Mouse (Mus musculus): Measurements from ENCODE around the gene Pola2. TPM values are rescaled to one million over a fixed set of nuclear protein-coding genes. Genes with fewer than 3 reads are reported as not detected.

Gene Pola2
- polyA plus RNA-seq, 1 experiment = 40.5 TPM

DNA sequence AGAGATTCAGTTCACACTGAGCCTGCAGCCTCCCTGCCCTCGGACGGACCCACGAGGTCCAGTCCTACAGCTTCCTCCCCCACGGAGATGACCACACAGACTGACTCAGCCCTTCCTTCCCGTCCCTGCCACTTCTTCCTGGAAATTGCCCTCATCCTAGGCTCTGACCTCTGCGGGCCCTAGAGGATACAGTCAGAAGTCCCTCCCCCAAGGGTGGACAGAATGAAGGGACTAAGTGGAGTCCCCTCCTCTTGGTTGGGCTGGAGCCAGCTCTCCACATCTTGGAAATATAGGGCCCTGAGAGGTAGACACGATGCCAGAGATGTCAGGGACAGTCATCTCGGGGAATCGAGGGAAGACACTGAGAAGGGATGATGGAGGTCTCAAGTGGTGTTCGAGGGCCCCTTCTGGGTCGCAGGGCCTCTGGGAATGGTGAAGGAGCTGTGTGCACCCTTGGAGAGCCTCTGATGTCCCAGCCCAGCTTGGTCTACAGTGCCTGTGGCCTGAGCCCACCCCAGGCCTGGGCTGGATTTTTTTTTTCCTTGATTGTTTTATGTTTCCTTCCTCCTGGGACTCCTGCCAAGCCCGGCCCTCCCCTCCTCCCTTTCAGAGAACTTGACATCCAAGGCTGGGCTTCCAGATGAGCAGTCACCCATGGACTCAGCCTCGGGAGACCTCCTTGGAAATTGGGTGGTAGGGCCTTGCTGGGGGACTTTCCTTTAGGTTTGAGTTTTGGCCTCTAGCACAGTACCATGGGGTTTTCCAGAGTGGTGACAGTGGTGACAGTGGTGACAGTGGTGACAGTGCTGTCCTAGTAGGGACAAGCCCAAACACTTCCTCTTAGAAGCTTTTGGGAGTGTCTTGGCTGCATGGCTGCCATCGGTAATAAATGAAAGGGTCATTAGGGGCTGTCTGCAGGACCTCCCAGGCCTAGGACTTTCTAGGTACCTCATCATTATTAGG lies 34.1 kb downstream of the Pola2 start:
- Histone ChIP-seq H3K27ac (ENCODE audit: insufficient read depth, low read length) (peak overlapping the region; percentile 52), H3K4me1 (ENCODE audit: control insufficient read depth, insufficient read depth, insufficient read length) (peaks cover 3% of the 10 kb centered on the region; the same call in 1 of the 2 replicates), H3K4me3 (ENCODE audit: extremely low read depth, insufficient read depth, insufficient read length) (no peak overlapping the region), H3K27me3 (ENCODE audit: control insufficient read depth, insufficient read depth, low read length) (no peaks in the 10 kb centered on the region), H3K36me3 (ENCODE audit: control insufficient read depth, insufficient read depth, low read length) (no peaks in the 10 kb centered on the region)
- WGBS = 66% methylated on average over 14 of the region's 14 CpGs
- no peak for DNase-seq (ENCODE audit: low read depth in 1 of 2, low spot score in 2 of 2)
- TF ChIP-seq POLR2A (IDR thresholded peaks at IDR 0.05; ENCODE audit: low read depth, low read length) (no peak), CTCF (IDR thresholded peaks at IDR 0.05; ENCODE audit: extremely low read depth, insufficient read depth, insufficient read length, insufficient replicate concordance) (no peak)

- H3K36me3 ChIP-seq (ENCODE audit: control insufficient read depth, insufficient read depth, low read length) = no peaks in the 10 kb centered on the region
- H3K4me1 ChIP-seq (ENCODE audit: control insufficient read depth, insufficient read depth, insufficient read length) = peaks cover 3% of the 10 kb centered on the region; the same call in 1 of the 2 replicates
- no peaks in the 10 kb centered on the region for H3K27me3 ChIP-seq (ENCODE audit: control insufficient read depth, insufficient read depth, low read length)
- WGBS = 71% methylated on average over 3 of the region's 3 CpGs
- H3K4me3 ChIP-seq (ENCODE audit: extremely low read depth, insufficient read depth, insufficient read length) = no peak overlapping the region
- DNase-seq (ENCODE audit: low read depth in 1 of 2, low spot score in 2 of 2) = no peak
- no peak for TF ChIP-seq POLR2A (IDR thresholded peaks at IDR 0.05; ENCODE audit: low read depth, low read length)
- no peak for TF ChIP-seq CTCF (IDR thresholded peaks at IDR 0.05; ENCODE audit: extremely low read depth, insufficient read depth, insufficient read length, insufficient replicate concordance)
- H3K27ac ChIP-seq (ENCODE audit: insufficient read depth, low read length) = no peak overlapping the region
Observed at GRCm38 (mm10) chr19:5928546-5928945, 35.5 kb downstream of the Pola2 start.

DNA sequence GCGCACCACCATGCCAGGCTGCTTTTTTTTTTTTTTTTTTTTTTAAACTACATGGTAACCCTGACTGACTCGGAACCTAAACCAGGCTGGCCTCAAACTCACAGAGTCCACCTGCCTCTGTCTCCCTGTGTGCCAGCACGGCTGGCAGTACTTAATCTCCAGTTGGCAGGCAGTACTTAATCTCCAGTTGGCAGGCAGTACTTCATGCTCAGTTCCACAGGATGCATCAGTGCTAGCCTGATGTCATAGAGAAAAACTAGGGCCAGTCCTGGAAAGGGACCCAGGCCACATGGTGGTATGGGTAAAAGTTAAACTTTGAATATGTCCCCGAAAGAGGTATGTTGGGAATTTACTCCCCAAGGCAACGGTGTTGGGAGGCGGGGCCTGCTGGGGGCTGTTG lies 35.9 kb downstream of the Pola2 start:
- DNase-seq (ENCODE audit: low read depth in 1 of 2, low spot score in 2 of 2) = no peak
- Histone ChIP-seq H3K27me3 (ENCODE audit: control insufficient read depth, insufficient read depth, low read length) (no peaks in the 10 kb centered on the region), H3K36me3 (ENCODE audit: control insufficient read depth, insufficient read depth, low read length) (no peaks in the 10 kb centered on the region), H3K4me1 (ENCODE audit: control insufficient read depth, insufficient read depth, insufficient read length) (peaks cover 3% of the 10 kb centered on the region; the same call in 1 of the 2 replicates), H3K4me3 (ENCODE audit: extremely low read depth, insufficient read depth, insufficient read length) (no peak overlapping the region), H3K27ac (ENCODE audit: insufficient read depth, low read length) (no peak overlapping the region)
- WGBS = 79% methylated on average over 6 of the region's 6 CpGs
- TF ChIP-seq CTCF (IDR thresholded peaks at IDR 0.05; ENCODE audit: extremely low read depth, insufficient read depth, insufficient read length, insufficient replicate concordance) (no peak), POLR2A (IDR thresholded peaks at IDR 0.05; ENCODE audit: low read depth, low read length) (no peak)

DNA sequence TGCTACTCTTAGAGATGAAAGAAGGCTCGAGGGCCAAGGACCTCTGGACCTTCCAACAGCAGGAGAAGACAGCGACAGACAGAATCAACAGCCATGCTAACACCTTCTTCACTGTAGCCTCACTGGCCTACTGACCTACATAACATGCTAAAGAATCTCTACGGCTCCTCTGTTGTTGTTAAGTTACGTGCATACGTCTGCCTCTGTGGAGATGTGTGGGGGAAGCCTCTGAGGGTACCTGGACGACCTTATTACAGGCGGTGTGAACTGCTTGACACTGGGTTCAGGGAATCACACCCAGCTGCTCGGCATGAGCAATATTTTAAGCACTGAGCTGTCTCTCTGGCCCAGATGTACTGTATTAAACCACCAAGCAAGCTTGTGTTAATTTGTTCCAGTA lies 36.5 kb downstream of the Pola2 start:
- no peaks in the 10 kb centered on the region for H3K36me3 ChIP-seq (ENCODE audit: control insufficient read depth, insufficient read depth, low read length)
- TF ChIP-seq CTCF (IDR thresholded peaks at IDR 0.05; ENCODE audit: extremely low read depth, insufficient read depth, insufficient read length, insufficient replicate concordance) (no peak), POLR2A (IDR thresholded peaks at IDR 0.05; ENCODE audit: low read depth, low read length) (no peak)
- no peak for DNase-seq (ENCODE audit: low read depth in 1 of 2, low spot score in 2 of 2)
- WGBS = 86% methylated on average over 8 of the region's 8 CpGs
- peaks cover 3% of the 10 kb centered on the region; the same call in 1 of the 2 replicates for H3K4me1 ChIP-seq (ENCODE audit: control insufficient read depth, insufficient read depth, insufficient read length)
- H3K4me3 ChIP-seq (ENCODE audit: extremely low read depth, insufficient read depth, insufficient read length) = no peak overlapping the region
- H3K27ac ChIP-seq (ENCODE audit: insufficient read depth, low read length) = no peak overlapping the region
- no peaks in the 10 kb centered on the region for H3K27me3 ChIP-seq (ENCODE audit: control insufficient read depth, insufficient read depth, low read length)

GRCm38 (mm10) chr19:5927026-5927425 lies 37.0 kb downstream of the Pola2 start:
- H3K27me3 ChIP-seq (ENCODE audit: control insufficient read depth, insufficient read depth, low read length) = no peaks in the 10 kb centered on the region
- H3K36me3 ChIP-seq (ENCODE audit: control insufficient read depth, insufficient read depth, low read length) = no peaks in the 10 kb centered on the region
- no peak for DNase-seq (ENCODE audit: low read depth in 1 of 2, low spot score in 2 of 2)
- peaks cover 3% of the 10 kb centered on the region; the same call in 1 of the 2 replicates for H3K4me1 ChIP-seq (ENCODE audit: control insufficient read depth, insufficient read depth, insufficient read length)
- TF ChIP-seq POLR2A (IDR thresholded peaks at IDR 0.05; ENCODE audit: low read depth, low read length) = no peak
- TF ChIP-seq CTCF (IDR thresholded peaks at IDR 0.05; ENCODE audit: extremely low read depth, insufficient read depth, insufficient read length, insufficient replicate concordance) = no peak
- WGBS = 81% methylated on average over 11 of the region's 11 CpGs
- no peak overlapping the region for H3K4me3 ChIP-seq (ENCODE audit: extremely low read depth, insufficient read depth, insufficient read length)
- H3K27ac ChIP-seq (ENCODE audit: insufficient read depth, low read length) = no peak overlapping the region

DNA sequence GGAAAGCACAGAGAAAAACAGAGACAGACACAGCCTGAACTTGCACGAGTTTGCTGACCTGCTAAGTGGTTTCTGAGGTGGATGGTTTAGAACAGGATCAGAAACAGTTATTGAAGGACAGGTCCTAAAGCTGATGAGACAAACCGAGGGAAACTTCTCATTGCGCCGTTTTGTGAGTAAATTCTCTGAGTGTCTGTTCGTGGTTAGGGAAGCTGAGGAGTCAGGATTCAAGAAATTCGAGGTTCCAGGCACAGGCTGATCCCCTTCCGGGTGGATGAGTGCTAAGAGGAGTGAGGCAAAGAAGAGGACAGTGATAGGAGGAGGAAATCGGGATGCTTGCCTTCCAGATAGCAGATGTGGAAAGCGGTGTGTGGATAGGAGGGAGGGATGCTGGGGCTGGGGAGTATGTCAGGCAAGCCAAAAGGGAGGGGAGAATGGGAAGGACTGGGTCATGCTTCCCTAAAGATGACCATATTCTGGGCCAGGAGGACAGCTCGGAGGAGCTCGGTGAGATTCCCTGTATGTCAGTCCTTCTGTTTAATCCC lies 38.6 kb downstream of the Pola2 start:
- peak overlapping the region; percentile 11; the same call in 1 of the 2 replicates for H3K27ac ChIP-seq (ENCODE audit: insufficient read depth, low read length)
- TF ChIP-seq POLR2A (IDR thresholded peaks at IDR 0.05; ENCODE audit: low read depth, low read length) (no peak), CTCF (IDR thresholded peaks at IDR 0.05; ENCODE audit: extremely low read depth, insufficient read depth, insufficient read length, insufficient replicate concordance) (no peak)
- WGBS = 35% methylated on average over 11 of the region's 11 CpGs
- DNase-seq (ENCODE audit: low read depth in 1 of 2, low spot score in 2 of 2) = no peak
- no peaks in the 10 kb centered on the region for H3K27me3 ChIP-seq (ENCODE audit: control insufficient read depth, insufficient read depth, low read length)
- no peaks in the 10 kb centered on the region; the same call in 1 of the 2 replicates for H3K4me1 ChIP-seq (ENCODE audit: control insufficient read depth, insufficient read depth, insufficient read length)
- H3K4me3 ChIP-seq (ENCODE audit: extremely low read depth, insufficient read depth, insufficient read length) = peak overlapping the region; percentile 39
- H3K36me3 ChIP-seq (ENCODE audit: control insufficient read depth, insufficient read depth, low read length) = no peaks in the 10 kb centered on the region
